Mouse (Mus musculus) cerebellum, postnatal 14 days (tissue): ENCODE measurements around the gene Gm26897.

Source experiments
- DNase-seq, 2 experiments: peaks; one replicate each; pipeline ENCODE4 v3.0.0; 2021; ENCODE audit warnings: mixed read lengths in 2 of 2

Gene Gm26897

GRCm38 (mm10) chr5:111750092-111750491 is 16.4 kb downstream of the Gm26897 start:
- no peak for DNase-seq

GRCm38 (mm10) chr5:111754484-111755139 is 20.9 kb downstream of the Gm26897 start:
- no peak for DNase-seq

- no peak for DNase-seq
Measured at GRCm38 (mm10) chr5:111755330-111755729, 21.6 kb downstream of the Gm26897 start.

GRCm38 (mm10) chr5:111760721-111761480 is 27.2 kb downstream of the Gm26897 start:
- no peak for DNase-seq

- DNase-seq = no peak
Measured at GRCm38 (mm10) chr5:111761574-111761973, 27.9 kb downstream of the Gm26897 start.

- peak; percentile 36 to 47 for DNase-seq
Measured at GRCm38 (mm10) chr5:111762085-111762484, 28.4 kb downstream of the Gm26897 start.

- DNase-seq = no peak
Measured at GRCm38 (mm10) chr5:111765671-111766290, 32.1 kb downstream of the Gm26897 start.

GRCm38 (mm10) chr5:111766696-111767095 is 33.0 kb downstream of the Gm26897 start:
- no peak for DNase-seq

- DNase-seq = peak in 1 of 2 experiments; percentile 12
Measured at GRCm38 (mm10) chr5:111770266-111770665, 36.5 kb downstream of the Gm26897 start.

- no peak for DNase-seq
Measured at GRCm38 (mm10) chr5:111772127-111772526, 38.4 kb downstream of the Gm26897 start.

GRCm38 (mm10) chr5:111772591-111773406 is 39.1 kb downstream of the Gm26897 start:
- no peak for DNase-seq

GRCm38 (mm10) chr5:111773407-111773733 is 39.6 kb downstream of the Gm26897 start:
- no peak for DNase-seq

- DNase-seq = no peak
Measured at GRCm38 (mm10) chr5:111776246-111776645, 42.5 kb downstream of the Gm26897 start.

- no peak for DNase-seq
Measured at GRCm38 (mm10) chr5:111778093-111778492, 44.4 kb downstream of the Gm26897 start.

- DNase-seq = no peak
Measured at GRCm38 (mm10) chr5:111779776-111780485, 46.2 kb downstream of the Gm26897 start.
